Mouse (Mus musculus) stomach, embryonic 14.5 days (tissue): ENCODE results near the gene Tspan11. TPM values are rescaled to one million over a fixed set of nuclear protein-coding genes. Genes with fewer than 3 reads are reported as not detected.
A peak's percentile ranks its signal among the peaks of the same experiment; 100 is the strongest.

Source experiments
- ATAC-seq: fragments of 200-750 bp; cut with Nextera tagmentation; 2 replicates; pipeline ENCODE4 v1.8.0; 2017; ENCODE audit warnings: low read depth, moderate TSS enrichment; ENCODE audit not compliant: insufficient number of reproducible peaks, insufficient read depth, low FRiP score
- H3K27ac ChIP-seq: fragments of 300-500 bp; sonication (generic); 2 replicates; pipeline ENCODE4 v1.5.1; 2014; ENCODE audit warnings: mild to moderate bottlenecking, low read length, moderate library complexity, mixed read lengths
- H3K27me3 ChIP-seq: fragments of 300-500 bp; sonication (generic); 2 replicates; pipeline ENCODE4 v1.6.1; 2014; ENCODE audit warnings: low read length, control low read depth, mixed read lengths; ENCODE audit not compliant: control insufficient read depth, insufficient read depth
- H3K36me3 ChIP-seq: fragments of 300-500 bp; sonication (generic); 2 replicates; pipeline ENCODE4 v1.6.1; 2014; ENCODE audit warnings: mild to moderate bottlenecking, control low read depth, low read length, moderate library complexity, mixed read lengths; ENCODE audit not compliant: control insufficient read depth, insufficient read depth
- H3K4me1 ChIP-seq: fragments of 300-500 bp; sonication (generic); 2 replicates; pipeline ENCODE4 v1.6.1; 2014; ENCODE audit warnings: low read length, control low read depth, mixed read lengths; ENCODE audit not compliant: control insufficient read depth, insufficient read depth
- H3K4me2 ChIP-seq: fragments of 300-500 bp; sonication (generic); replicated peaks from 2 replicates; pipeline ENCODE4 v1.6.1; 2014; ENCODE audit warnings: low read depth, low read length, control low read depth
- H3K4me3 ChIP-seq: fragments of 300-500 bp; sonication (generic); 2 replicates; pipeline ENCODE4 v1.5.1; 2014; ENCODE audit warnings: low read depth, low read length, control low read depth
- H3K9ac ChIP-seq: fragments of 300-500 bp; sonication (generic); replicated peaks from 2 replicates; pipeline ENCODE4 v1.6.1; 2014; ENCODE audit warnings: low read depth, mild to moderate bottlenecking, control low read depth, low read length, moderate library complexity, mixed read lengths
- H3K9me3 ChIP-seq: fragments of 300-500 bp; sonication (generic); 2 replicates; pipeline ENCODE4 v1.6.1; 2016; ENCODE audit warnings: low read depth, low read length, control low read depth; ENCODE audit not compliant: control insufficient read depth
- WGBS: fragments of 180-500 bp; shearing (Covaris S2); extraction: QIAGEN DNeasy Blood & Tissue Kit; methylation state at CpG from one replicate; pipeline ENCODE4 v1.1.7; 2014; 5-methylcytosine and 5-hydroxymethylcytosine counted together
- polyA plus RNA-seq: library from polyadenylated mRNA; unstranded; fragments of >200 nt; fragmentation: Nextera tagmentation; extraction: Ambion mirVana; gene quantifications from 2 replicates; pipeline ENCODE4 v1.2.1, GENCODE M21; 2014

The Tspan11 gene
- polyA plus RNA-seq = 3.1 and 3.3 TPM in 2 replicates

- peak; percentile 68; the same call in 1 of the 2 replicates for ATAC-seq
- H3K27ac ChIP-seq = no peak within 1 kb of the TSS
- H3K9me3 ChIP-seq = no peaks in the 10 kb centered on the region
- peak within 1 kb of the TSS; percentile 42 for H3K4me3 ChIP-seq
- peaks cover 11% of the 10 kb centered on the region; the same call in 1 of the 2 replicates for H3K4me1 ChIP-seq
- 0 out of 2 replicates have a peak within 1 kb of the TSS, but pooled peaks have one; percentile 15 for H3K9ac ChIP-seq
- H3K36me3 ChIP-seq = no peaks in the 10 kb centered on the region
- H3K27me3 ChIP-seq = no peaks in the 10 kb centered on the region
- H3K4me2 ChIP-seq = peak within 1 kb of the TSS; percentile 89
- WGBS = 2% methylated on average over 36 of the region's 36 CpGs
These were observed at the start of gene Tspan11 for GRCm38 (mm10) chr6:127887511-127888421. TSS of gene Tspan11 (plus strand) at chr6:127887589.

GRCm38 (mm10) chr6:127837910-127838309 lies 49.5 kb upstream of the Tspan11 start:
- Histone ChIP-seq H3K9ac (no peak overlapping the region), H3K36me3 (no peaks in the 10 kb centered on the region), H3K27me3 (no peaks in the 10 kb centered on the region), H3K4me3 (no peak overlapping the region), H3K27ac (no peak overlapping the region), H3K4me2 (no peak overlapping the region), H3K4me1 (no peaks in the 10 kb centered on the region), H3K9me3 (no peaks in the 10 kb centered on the region)
- ATAC-seq = no peak
- 91% methylated on average over 4 of the region's 4 CpGs for WGBS

- WGBS = 89% methylated on average over 2 of the region's 2 CpGs
- Histone ChIP-seq H3K4me1 (no peaks in the 10 kb centered on the region), H3K9ac (no peak overlapping the region), H3K27ac (no peak overlapping the region), H3K4me2 (no peak overlapping the region), H3K9me3 (no peaks in the 10 kb centered on the region), H3K4me3 (no peak overlapping the region), H3K27me3 (no peaks in the 10 kb centered on the region), H3K36me3 (no peaks in the 10 kb centered on the region)
- no peak for ATAC-seq
These were observed 47.9 kb upstream of the Tspan11 start for GRCm38 (mm10) chr6:127839538-127839937.

GRCm38 (mm10) chr6:127840171-127840570 lies 47.2 kb upstream of the Tspan11 start:
- Histone ChIP-seq H3K4me1 (no peaks in the 10 kb centered on the region), H3K9me3 (no peaks in the 10 kb centered on the region), H3K4me2 (no peak overlapping the region), H3K36me3 (no peaks in the 10 kb centered on the region), H3K9ac (no peak overlapping the region), H3K4me3 (no peak overlapping the region), H3K27me3 (no peaks in the 10 kb centered on the region), H3K27ac (no peak overlapping the region)
- no peak for ATAC-seq
- 85% methylated on average over 7 of the region's 7 CpGs for whole genome bisulfite sequencing

GRCm38 (mm10) chr6:127841326-127841725 lies 46.1 kb upstream of the Tspan11 start:
- Histone ChIP-seq H3K9me3 (no peaks in the 10 kb centered on the region), H3K9ac (no peak overlapping the region), H3K36me3 (no peaks in the 10 kb centered on the region), H3K4me3 (no peak overlapping the region), H3K27me3 (no peaks in the 10 kb centered on the region), H3K4me1 (no peaks in the 10 kb centered on the region), H3K27ac (no peak overlapping the region), H3K4me2 (no peak overlapping the region)
- ATAC-seq = no peak
- WGBS = 52% methylated on average over 7 of the region's 7 CpGs

GRCm38 (mm10) chr6:127846521-127846920 lies 40.9 kb upstream of the Tspan11 start:
- H3K9me3 ChIP-seq = no peaks in the 10 kb centered on the region
- WGBS = 81% methylated on average over 6 of the region's 6 CpGs
- ATAC-seq = no peak
- no peak overlapping the region for H3K27ac ChIP-seq
- no peaks in the 10 kb centered on the region for H3K4me1 ChIP-seq
- no peak overlapping the region for H3K4me3 ChIP-seq
- H3K9ac ChIP-seq = no peak overlapping the region
- no peak overlapping the region for H3K4me2 ChIP-seq
- no peaks in the 10 kb centered on the region for H3K36me3 ChIP-seq
- H3K27me3 ChIP-seq = no peaks in the 10 kb centered on the region

- no peak overlapping the region for H3K4me3 ChIP-seq
These were observed 37.9 kb upstream of the Tspan11 start for GRCm38 (mm10) chr6:127849496-127849895.

GRCm38 (mm10) chr6:127851611-127852010 lies 35.8 kb upstream of the Tspan11 start:
- 91% methylated on average over 4 of the region's 4 CpGs for WGBS
- Histone ChIP-seq H3K4me3 (no peak overlapping the region), H3K9me3 (no peaks in the 10 kb centered on the region), H3K27me3 (no peaks in the 10 kb centered on the region), H3K4me2 (no peak overlapping the region), H3K4me1 (peaks cover 3% of the 10 kb centered on the region; the same call in 1 of the 2 replicates), H3K27ac (no peak overlapping the region), H3K9ac (no peak overlapping the region), H3K36me3 (no peaks in the 10 kb centered on the region)
- ATAC-seq = no peak

More at GRCm38 (mm10) chr6:127849496-127849895, 37.9 kb upstream of the Tspan11 start:
- Histone ChIP-seq H3K9me3 (no peaks in the 10 kb centered on the region), H3K4me1 (peaks cover 3% of the 10 kb centered on the region; the same call in 1 of the 2 replicates), H3K36me3 (no peaks in the 10 kb centered on the region), H3K9ac (no peak overlapping the region), H3K27ac (no peak overlapping the region), H3K4me2 (no peak overlapping the region), H3K27me3 (no peaks in the 10 kb centered on the region)
- WGBS = 67% methylated on average over 6 of the region's 6 CpGs
- ATAC-seq = no peak
